Mouse (Mus musculus) ES-E14 (cell line): ENCODE data around the gene Gm5726.
"Not testable (repeated sequence)": the region's sequence is repeated elsewhere in the genome, so short reads cannot be mapped to it uniquely, and the experiment has no call there.

Source experiments
- CHD2 ChIP-seq: IDR thresholded peaks from 2 replicates; pipeline ENCODE4 v1.6.1; 2014; ENCODE audit warnings: mild to moderate bottlenecking, low read depth, low read length, inconsistent platforms
- HCFC1 ChIP-seq: IDR thresholded peaks from 2 replicates; pipeline ENCODE4 v1.6.1; 2012; ENCODE audit warnings: low read length, inconsistent platforms, borderline replicate concordance; ENCODE audit not compliant: insufficient read depth
- MAFK ChIP-seq: IDR thresholded peaks from 2 replicates; pipeline ENCODE4 v1.6.1; 2014; ENCODE audit warnings: mild to moderate bottlenecking, low read depth, low read length, inconsistent platforms; ENCODE audit not compliant: insufficient read depth
- ZC3H11A ChIP-seq: IDR thresholded peaks from 2 replicates; pipeline ENCODE4 v1.6.1; 2012; ENCODE audit warnings: low read depth, mild to moderate bottlenecking, inconsistent platforms, low read length, borderline replicate concordance
- ZNF384 ChIP-seq: IDR thresholded peaks from 2 replicates; pipeline ENCODE4 v1.6.1; 2012; ENCODE audit warnings: low read depth, low read length, inconsistent platforms

GRCm38 (mm10) chr7:20545657-20546056, at the start of gene Gm5726:
- not testable (repeated sequence) for TF ChIP-seq HCFC1, CHD2, MAFK, ZC3H11A, ZNF384
